Mouse (Mus musculus) forebrain, embryonic 16.5 days (tissue): ENCODE measurements around the gene Dmap1. TPM values are rescaled to one million over a fixed set of nuclear protein-coding genes. Genes with fewer than 3 reads are reported as not detected.
A peak's percentile ranks its signal among the peaks of the same experiment; 100 is the strongest.

Source experiments
- ATAC-seq: fragments of 200-750 bp; cut with Nextera tagmentation; 2 replicates; pipeline ENCODE4 v1.8.0; 2017; ENCODE audit warnings: mild to moderate bottlenecking, moderate library complexity
- H3K27ac ChIP-seq: fragments of 300-500 bp; sonication (generic); 2 replicates; pipeline ENCODE4 v1.5.1; 2014; ENCODE audit warnings: low read length, control low read depth
- H3K27me3 ChIP-seq: fragments of 300-500 bp; sonication (generic); replicated peaks from 2 replicates; pipeline ENCODE4 v1.6.1; 2014; ENCODE audit warnings: low read length; ENCODE audit not compliant: control insufficient read depth, insufficient read depth
- H3K36me3 ChIP-seq: fragments of 300-500 bp; sonication (generic); 2 replicates; pipeline ENCODE4 v1.6.1; 2014; ENCODE audit not compliant: control insufficient read depth, insufficient read depth
- H3K4me1 ChIP-seq: fragments of 300-500 bp; sonication (generic); replicated peaks from 2 replicates; pipeline ENCODE4 v1.6.1; 2014; ENCODE audit warnings: low read length; ENCODE audit not compliant: control insufficient read depth, insufficient read depth
- H3K4me2 ChIP-seq: fragments of 300-500 bp; sonication (generic); 2 replicates; pipeline ENCODE4 v1.6.1; 2014; ENCODE audit warnings: mild to moderate bottlenecking, low read length, control low read depth
- H3K4me3 ChIP-seq: fragments of 300-500 bp; sonication (generic); replicated peaks from 2 replicates; pipeline ENCODE4 v1.5.1; 2014; ENCODE audit warnings: mild to moderate bottlenecking, low read length, control low read depth
- H3K9ac ChIP-seq: fragments of 300-500 bp; sonication (generic); replicated peaks from 2 replicates; pipeline ENCODE4 v1.6.1; 2014; ENCODE audit warnings: low read depth, low read length, control low read depth
- H3K9me3 ChIP-seq: fragments of 300-500 bp; sonication (generic); 2 replicates; pipeline ENCODE4 v1.6.1; 2016; ENCODE audit warnings: low read length; ENCODE audit not compliant: control insufficient read depth
- WGBS: fragments of 180-500 bp; shearing (Covaris S2); extraction: QIAGEN DNeasy Blood & Tissue Kit; methylation state at CpG from one replicate; pipeline ENCODE4 v1.1.7; 2014; 5-methylcytosine and 5-hydroxymethylcytosine counted together
- polyA plus RNA-seq: library from polyadenylated mRNA; unstranded; fragments of >200 nt; fragmentation: Nextera tagmentation; extraction: Ambion mirVana; gene quantifications from 2 replicates; pipeline ENCODE4 v1.2.1, GENCODE M21; 2015

Gene Dmap1
- polyA plus RNA-seq, 1 experiment from 2014 or later: 80.1 TPM

GRCm38 (mm10) chr4:117660001-117660400, 22.1 kb downstream of the Dmap1 start:
- no peaks in the 10 kb centered on the region; the same call in 1 of the 2 replicates for H3K36me3 ChIP-seq
- no peak overlapping the region for H3K4me3 ChIP-seq
- WGBS: 86% methylated on average over 5 of the region's 5 CpGs
- H3K9ac ChIP-seq: no peak overlapping the region
- no peak overlapping the region for H3K4me2 ChIP-seq
- ATAC-seq: no peak
- H3K27ac ChIP-seq: no peak overlapping the region
- peaks cover 32% of the 10 kb centered on the region for H3K4me1 ChIP-seq
- no peaks in the 10 kb centered on the region for H3K9me3 ChIP-seq
- no peaks in the 10 kb centered on the region for H3K27me3 ChIP-seq

DNA sequence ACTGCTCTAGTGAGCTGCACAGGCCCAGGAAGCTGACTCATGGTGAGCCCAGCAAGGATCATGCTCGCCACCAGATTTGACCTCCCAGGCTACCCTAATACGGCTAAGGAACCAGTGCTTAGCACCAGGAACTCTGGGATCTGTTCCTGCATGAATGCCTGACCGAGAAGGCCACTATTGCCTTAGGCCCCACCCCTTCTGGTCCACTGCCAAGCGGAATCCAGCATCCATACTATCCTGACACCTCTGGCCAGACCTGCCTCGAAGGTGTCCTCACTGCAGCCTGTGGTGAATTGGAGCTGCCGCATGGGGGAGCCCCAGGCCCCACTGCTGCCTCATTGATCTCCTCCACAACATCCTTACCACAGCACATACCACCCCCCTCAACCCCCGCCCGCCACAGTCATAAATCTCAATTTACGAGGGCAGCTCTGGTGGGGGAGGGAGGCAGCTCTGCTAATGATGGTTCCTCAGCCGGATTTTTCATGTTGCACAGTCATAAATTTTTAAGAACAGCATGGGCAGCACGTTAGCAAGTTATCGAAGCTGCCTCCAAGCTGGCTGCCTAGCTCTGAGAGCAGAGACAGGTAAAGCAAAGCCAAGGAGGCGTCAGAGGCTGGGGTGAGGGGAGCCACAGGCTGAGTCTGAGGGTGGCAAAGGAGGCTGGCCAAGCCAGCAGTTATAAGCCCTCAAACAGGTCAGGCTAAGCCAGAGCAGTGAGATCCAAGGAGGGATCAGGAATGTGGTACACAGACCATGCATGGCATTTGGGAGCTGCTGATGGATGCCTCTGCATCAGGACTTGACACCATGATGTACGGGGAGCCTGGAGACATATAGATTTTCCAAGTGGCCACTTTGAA, 23.3 kb downstream of the Dmap1 start:
- Histone ChIP-seq H3K9me3 (no peaks in the 10 kb centered on the region), H3K36me3 (no peaks in the 10 kb centered on the region; the same call in 1 of the 2 replicates), H3K27me3 (no peaks in the 10 kb centered on the region), H3K9ac (no peak overlapping the region), H3K4me3 (no peak overlapping the region), H3K4me1 (peaks cover 44% of the 10 kb centered on the region), H3K4me2 (no peak overlapping the region), H3K27ac (no peak overlapping the region)
- WGBS: 48% methylated on average over 14 of the region's 14 CpGs
- ATAC-seq: no peak

DNA sequence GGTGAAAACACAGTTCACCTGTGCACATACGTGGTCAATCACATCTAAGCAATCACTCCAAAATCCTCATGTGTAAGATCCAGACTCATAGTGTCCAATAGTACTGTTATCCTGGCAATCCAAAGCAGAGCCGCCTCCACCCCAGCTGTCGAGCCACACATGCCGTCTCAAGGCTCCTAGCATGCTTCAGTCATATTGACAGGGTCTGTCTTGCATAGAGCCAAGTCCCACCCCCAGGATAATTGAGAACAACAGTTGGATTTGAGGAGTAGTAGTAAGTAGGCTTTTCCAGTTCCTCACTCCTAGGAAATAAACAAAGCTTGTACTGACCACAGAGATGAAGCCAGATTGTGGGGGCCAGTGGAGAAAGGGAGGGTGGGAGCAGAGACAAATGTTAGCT, 24.4 kb downstream of the Dmap1 start:
- no peaks in the 10 kb centered on the region for H3K9me3 ChIP-seq
- H3K4me1 ChIP-seq: peaks cover 44% of the 10 kb centered on the region
- H3K4me3 ChIP-seq: no peak overlapping the region
- ATAC-seq: peak; percentile 76
- H3K9ac ChIP-seq: no peak overlapping the region
- H3K36me3 ChIP-seq: no peaks in the 10 kb centered on the region; the same call in 1 of the 2 replicates
- H3K27me3 ChIP-seq: no peaks in the 10 kb centered on the region
- H3K4me2 ChIP-seq: no peak overlapping the region
- peak overlapping the region; percentile 42 for H3K27ac ChIP-seq
- WGBS: 18% methylated on average over 4 of the region's 4 CpGs

DNA sequence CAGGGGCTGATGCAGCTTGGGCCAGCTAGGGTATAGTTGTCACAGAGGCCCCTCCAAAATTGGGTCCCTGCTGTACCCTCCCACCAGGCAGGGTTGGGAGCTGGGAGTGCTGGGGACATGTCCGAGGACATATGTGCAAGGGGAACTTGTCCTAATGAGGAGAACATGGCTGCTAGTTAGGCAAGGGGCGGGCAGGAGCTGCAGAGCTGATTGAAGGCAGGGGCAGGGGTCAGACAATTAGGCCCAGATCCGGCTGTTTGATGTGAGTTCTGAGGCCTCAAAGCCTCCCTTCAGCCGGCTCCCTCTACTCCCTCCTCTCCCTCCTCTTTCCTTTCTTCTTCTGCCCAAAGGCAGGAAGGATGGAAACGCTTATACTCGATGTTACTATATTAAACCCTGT, 25.1 kb downstream of the Dmap1 start:
- Histone ChIP-seq H3K9me3 (no peaks in the 10 kb centered on the region), H3K27ac (peak overlapping the region; percentile 17), H3K4me1 (peaks cover 45% of the 10 kb centered on the region), H3K36me3 (no peaks in the 10 kb centered on the region; the same call in 1 of the 2 replicates), H3K4me2 (no peak overlapping the region), H3K9ac (no peak overlapping the region), H3K27me3 (no peaks in the 10 kb centered on the region), H3K4me3 (no peak overlapping the region)
- ATAC-seq: peak; percentile 5; the same call in 1 of the 2 replicates
- WGBS: 8% methylated on average over 6 of the region's 6 CpGs

GRCm38 (mm10) chr4:117655500-117655863, 26.6 kb downstream of the Dmap1 start:
- H3K4me1 ChIP-seq: peaks cover 53% of the 10 kb centered on the region
- H3K4me3 ChIP-seq: no peak overlapping the region
- no peak for ATAC-seq
- H3K27me3 ChIP-seq: no peaks in the 10 kb centered on the region
- no peak overlapping the region for H3K9ac ChIP-seq
- WGBS: 37% methylated on average over 5 of the region's 5 CpGs
- H3K36me3 ChIP-seq: no peaks in the 10 kb centered on the region
- H3K4me2 ChIP-seq: no peak overlapping the region
- 0 out of 2 replicates have a peak overlapping the region, but pooled peaks have one; percentile 6 for H3K27ac ChIP-seq
- H3K9me3 ChIP-seq: no peaks in the 10 kb centered on the region

DNA sequence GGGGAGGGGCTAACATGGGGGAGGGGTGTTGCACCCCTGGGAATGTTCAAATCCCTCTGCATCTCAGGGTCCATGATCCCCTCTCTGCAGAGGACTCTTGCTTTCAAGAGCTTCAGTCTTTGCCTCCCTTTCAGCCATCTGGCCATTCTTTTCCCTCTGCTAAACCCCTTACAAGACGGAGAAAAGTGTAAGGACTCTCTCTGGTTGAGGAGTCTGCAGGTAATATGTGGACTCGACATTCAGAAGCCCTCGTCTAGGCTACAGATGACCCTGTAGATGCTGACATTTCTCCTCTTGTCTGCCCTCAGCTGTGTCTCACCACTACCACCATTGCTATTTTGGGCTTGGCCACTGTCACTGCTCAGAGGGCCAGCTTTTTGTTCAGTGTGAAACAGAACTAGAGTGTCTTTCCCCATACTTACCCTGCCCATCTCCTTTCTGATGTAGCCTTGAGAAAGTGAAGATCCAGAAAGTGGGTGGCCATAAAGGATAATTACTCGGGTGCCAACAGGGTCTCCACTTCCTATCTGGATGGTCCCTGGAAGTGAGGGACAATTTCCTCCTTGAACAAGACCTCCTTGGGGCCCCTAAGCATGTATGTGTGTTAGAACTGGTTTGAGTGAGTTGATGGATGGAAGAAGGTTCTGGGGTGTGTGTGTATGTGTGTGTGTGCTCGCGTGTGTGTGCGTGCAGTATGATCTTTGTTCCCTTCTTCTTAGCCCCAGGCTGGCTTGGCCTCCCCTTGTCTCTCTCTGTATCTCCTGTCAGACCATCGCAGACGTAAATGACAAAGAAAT, 27.2 kb downstream of the Dmap1 start:
- no peak overlapping the region for H3K9ac ChIP-seq
- peaks cover 53% of the 10 kb centered on the region for H3K4me1 ChIP-seq
- no peaks in the 10 kb centered on the region for H3K9me3 ChIP-seq
- H3K4me3 ChIP-seq: no peak overlapping the region
- H3K4me2 ChIP-seq: no peak overlapping the region
- peak overlapping the region; percentile 21; the same call in 1 of the 2 replicates for H3K27ac ChIP-seq
- WGBS: 45% methylated on average over 9 of the region's 9 CpGs
- no peaks in the 10 kb centered on the region for H3K27me3 ChIP-seq
- no peak for ATAC-seq
- no peaks in the 10 kb centered on the region for H3K36me3 ChIP-seq

- Histone ChIP-seq H3K36me3 (no peaks in the 10 kb centered on the region), H3K4me1 (peaks cover 53% of the 10 kb centered on the region), H3K9me3 (no peaks in the 10 kb centered on the region), H3K9ac (no peak overlapping the region), H3K27me3 (no peaks in the 10 kb centered on the region), H3K27ac (peak overlapping the region; percentile 21; the same call in 1 of the 2 replicates), H3K4me2 (no peak overlapping the region), H3K4me3 (no peak overlapping the region)
- WGBS: 4% methylated on average over 10 of the region's 10 CpGs
- ATAC-seq: no peak
Measured at GRCm38 (mm10) chr4:117654016-117654702, 27.9 kb downstream of the Dmap1 start.

DNA sequence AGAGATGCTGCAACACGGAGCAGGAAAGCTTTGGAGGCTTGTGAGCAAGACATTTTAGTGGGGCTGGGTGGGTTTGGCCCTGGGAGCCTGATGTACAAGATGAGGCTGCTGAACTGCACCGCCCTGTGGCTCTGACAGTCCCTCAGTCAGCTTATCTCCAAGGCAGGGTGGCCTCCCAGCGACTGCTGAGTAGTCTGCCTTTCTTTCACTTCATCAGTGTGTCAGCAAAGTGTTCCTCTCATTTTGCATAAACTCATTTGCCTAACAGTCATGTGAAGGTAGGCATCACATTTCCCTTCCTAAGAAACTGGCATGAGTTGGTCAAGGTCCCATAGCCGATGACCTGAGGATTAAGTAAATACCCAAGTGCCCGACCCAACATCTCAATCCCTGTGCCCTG, 29.3 kb downstream of the Dmap1 start:
- no peak for ATAC-seq
- Histone ChIP-seq H3K4me2 (no peak overlapping the region), H3K36me3 (no peaks in the 10 kb centered on the region), H3K27me3 (no peaks in the 10 kb centered on the region), H3K4me1 (peaks cover 47% of the 10 kb centered on the region), H3K4me3 (no peak overlapping the region), H3K27ac (no peak overlapping the region), H3K9ac (no peak overlapping the region), H3K9me3 (no peaks in the 10 kb centered on the region)
- WGBS: 54% methylated on average over 5 of the region's 5 CpGs

- ATAC-seq: peak; percentile 62
- Histone ChIP-seq H3K27me3 (no peaks in the 10 kb centered on the region), H3K9me3 (no peaks in the 10 kb centered on the region), H3K27ac (no peak overlapping the region), H3K9ac (no peak overlapping the region), H3K4me1 (peaks cover 47% of the 10 kb centered on the region), H3K36me3 (no peaks in the 10 kb centered on the region), H3K4me2 (no peak overlapping the region), H3K4me3 (no peak overlapping the region)
- 13% methylated on average over 8 of the region's 8 CpGs for WGBS
Measured at GRCm38 (mm10) chr4:117651626-117652101, 30.4 kb downstream of the Dmap1 start.
